Mouse (Mus musculus) C2C12 (cell line): Measurements from ENCODE around the gene Kat5. TPM values are rescaled to one million over a fixed set of nuclear protein-coding genes. Genes with fewer than 3 reads are reported as not detected.

Experiments
- H3K27me3 ChIP-seq: one replicate; pipeline ENCODE4 v1.6.1; 2011; ENCODE audit not compliant: control insufficient read depth, insufficient read depth, insufficient read length
- H3K36me3 ChIP-seq: one replicate; pipeline ENCODE4 v1.6.1; 2011; ENCODE audit not compliant: control insufficient read depth, insufficient read depth
- H3K4me3 ChIP-seq: one replicate; pipeline ENCODE4 v1.5.1; 2011; ENCODE audit warnings: mild to moderate bottlenecking, control low read depth; ENCODE audit not compliant: poor library complexity, insufficient read depth, severe bottlenecking
- H3K79me2 ChIP-seq: one replicate; pipeline ENCODE4 v1.6.1; 2011; ENCODE audit not compliant: control insufficient read depth, insufficient read depth
- H3K79me3 ChIP-seq: one replicate; pipeline ENCODE4 v1.6.1; 2011; ENCODE audit warnings: low read depth, control low read depth
- H3ac ChIP-seq: one replicate; pipeline ENCODE3; 2011; ENCODE audit warnings: low read depth; ENCODE audit not compliant: control insufficient read depth, insufficient read length
- CEBPB ChIP-seq: IDR thresholded peaks from one replicate; pipeline ENCODE4 v1.6.1; 2011; ENCODE audit warnings: low read depth, mild to moderate bottlenecking, control low read depth, moderate library complexity
- CTCF ChIP-seq: IDR thresholded peaks from one replicate; pipeline ENCODE4 v1.5.1; 2011; ENCODE audit not compliant: control insufficient read depth, insufficient read depth, insufficient read length
- FOSL1 ChIP-seq: IDR thresholded peaks from one replicate; pipeline ENCODE4 v1.8.0; 2011; ENCODE audit warnings: mild to moderate bottlenecking, low read length; ENCODE audit not compliant: poor library complexity, insufficient read depth, severe bottlenecking
- MAX ChIP-seq: IDR thresholded peaks from one replicate; pipeline ENCODE4 v1.6.1; 2011; ENCODE audit warnings: mild to moderate bottlenecking, control low read depth
- MYOD1 ChIP-seq: IDR thresholded peaks from one replicate; pipeline ENCODE4 v1.6.1; 2011; ENCODE audit warnings: low read depth; ENCODE audit not compliant: control insufficient read depth, insufficient read length
- MYOG ChIP-seq: IDR thresholded peaks from one replicate; pipeline ENCODE4 v1.6.1; 2011; ENCODE audit not compliant: control insufficient read depth, insufficient read length; ENCODE audit errors: extremely low read depth
- USF1 ChIP-seq: IDR thresholded peaks from one replicate; pipeline ENCODE4 v1.6.1; 2011; ENCODE audit warnings: low read depth, mild to moderate bottlenecking, control low read depth, moderate library complexity
- polyA plus RNA-seq: library from polyadenylated mRNA; unstranded; fragments of >200 nt; fragmentation: generic; extraction: Trizol; gene quantifications from one replicate; pipeline ENCODE4 v1.2.1, GENCODE M21; 2012; ENCODE audit warnings: missing spikeins

Kat5 gene
- polyA plus RNA-seq, 1 experiment, result 48.4 TPM

DNA sequence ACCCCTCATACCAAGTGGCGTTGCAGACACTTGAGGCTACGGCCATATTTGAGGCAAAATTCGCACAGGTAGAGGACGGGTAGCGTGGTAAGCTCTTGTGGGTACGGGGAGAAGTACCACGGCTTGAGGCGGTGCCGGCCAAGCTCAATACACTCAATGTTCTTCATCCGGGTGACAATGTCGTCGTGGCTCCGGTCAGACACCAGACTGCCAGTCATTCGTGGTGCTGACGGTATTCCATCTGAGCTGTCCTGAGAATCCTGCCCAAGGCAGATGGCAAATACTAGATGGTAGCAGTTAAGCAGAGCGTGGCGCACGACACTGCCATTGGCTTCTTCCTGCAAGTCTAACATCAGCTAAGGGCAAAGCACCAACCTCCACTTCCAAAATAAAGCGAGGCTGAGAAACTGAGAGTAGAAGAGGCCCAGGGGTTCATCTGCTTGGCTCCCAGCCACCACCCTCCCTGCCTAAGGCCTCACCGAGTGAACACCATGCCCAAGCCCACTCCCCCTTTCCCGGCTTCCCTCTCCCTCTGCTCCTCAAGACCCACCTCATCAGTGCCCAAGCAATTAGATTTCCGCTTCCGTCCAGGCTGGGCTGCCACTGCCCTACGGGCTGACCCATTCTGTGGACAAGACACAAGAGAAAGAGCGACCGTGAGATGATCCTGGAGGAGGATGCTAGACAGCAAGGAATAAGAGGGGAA, 2.2 kb downstream of the Kat5 start:
- Histone ChIP-seq H3K36me3 (peaks cover 56% of the 10 kb centered on the region), H3ac (no peak overlapping the region), H3K79me2 (peaks cover 36% of the 10 kb centered on the region), H3K4me3 (no peak overlapping the region), H3K27me3 (no peaks in the 10 kb centered on the region), H3K79me3 (peaks cover 7% of the 10 kb centered on the region)
- TF ChIP-seq USF1 (no peak), MAX (no peak), MYOG (no peak), FOSL1 (no peak), CTCF (no peak), MYOD1 (no peak), CEBPB (no peak)

DNA sequence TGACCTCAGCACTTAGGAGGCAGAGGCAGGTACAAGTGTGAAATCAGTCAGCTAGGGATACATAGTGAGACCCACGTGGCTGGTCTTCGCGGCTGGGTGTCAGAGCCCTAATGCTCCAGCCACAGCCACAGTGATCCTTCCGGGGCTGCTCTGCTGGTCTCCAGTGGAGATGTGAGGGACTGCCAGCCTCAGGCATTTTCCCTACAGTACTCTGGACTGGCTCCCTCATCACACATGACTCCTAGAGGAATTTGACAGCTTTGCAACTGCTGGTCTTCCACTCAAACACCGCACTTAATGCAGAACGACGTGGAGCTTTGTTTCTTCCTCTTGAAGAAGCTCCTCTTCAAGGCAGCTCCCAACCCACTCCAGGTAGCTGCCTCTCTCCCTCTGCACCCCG, 3.8 kb downstream of the Kat5 start:
- peaks cover 60% of the 10 kb centered on the region for H3K36me3 ChIP-seq
- no peak for TF ChIP-seq CEBPB
- TF ChIP-seq FOSL1, result no peak
- TF ChIP-seq MAX, result no peak
- TF ChIP-seq MYOG, result no peak
- no peak for TF ChIP-seq CTCF
- TF ChIP-seq USF1, result no peak
- TF ChIP-seq MYOD1, result no peak

DNA sequence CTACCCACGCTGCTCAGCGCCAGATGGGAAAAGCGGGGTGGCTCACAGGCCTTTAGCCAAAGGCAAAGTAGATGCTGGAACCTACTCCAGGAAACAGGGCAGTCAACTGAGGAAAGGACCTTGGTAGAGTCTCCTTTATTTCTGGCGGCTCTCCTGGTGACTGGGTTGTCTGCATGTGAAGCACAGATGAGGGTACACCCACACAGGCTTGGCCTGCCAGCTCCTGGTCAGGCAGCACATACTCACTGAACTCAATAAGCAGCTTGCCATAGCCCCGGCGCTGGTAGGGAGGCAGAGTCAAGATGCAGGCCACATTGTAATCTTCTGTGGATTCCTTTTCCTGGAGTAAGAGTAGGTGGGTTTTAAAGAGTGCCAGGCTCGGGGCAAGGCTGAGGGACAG, 4.9 kb downstream of the Kat5 start:
- H3K36me3 ChIP-seq, result peaks cover 60% of the 10 kb centered on the region
- peaks cover 46% of the 10 kb centered on the region for H3K79me2 ChIP-seq
- H3ac ChIP-seq, result no peak overlapping the region
- H3K27me3 ChIP-seq, result no peaks in the 10 kb centered on the region
- H3K4me3 ChIP-seq, result no peak overlapping the region
- H3K79me3 ChIP-seq, result peaks cover 10% of the 10 kb centered on the region
- TF ChIP-seq CTCF (no peak), MAX (no peak), USF1 (no peak), FOSL1 (no peak), MYOG (no peak), CEBPB (no peak), MYOD1 (no peak)

More for the DNA sequence above, 3.8 kb downstream of the Kat5 start:
- Histone ChIP-seq H3ac (no peak overlapping the region), H3K4me3 (no peak overlapping the region), H3K79me2 (peaks cover 46% of the 10 kb centered on the region), H3K27me3 (no peaks in the 10 kb centered on the region), H3K79me3 (peaks cover 10% of the 10 kb centered on the region)

DNA sequence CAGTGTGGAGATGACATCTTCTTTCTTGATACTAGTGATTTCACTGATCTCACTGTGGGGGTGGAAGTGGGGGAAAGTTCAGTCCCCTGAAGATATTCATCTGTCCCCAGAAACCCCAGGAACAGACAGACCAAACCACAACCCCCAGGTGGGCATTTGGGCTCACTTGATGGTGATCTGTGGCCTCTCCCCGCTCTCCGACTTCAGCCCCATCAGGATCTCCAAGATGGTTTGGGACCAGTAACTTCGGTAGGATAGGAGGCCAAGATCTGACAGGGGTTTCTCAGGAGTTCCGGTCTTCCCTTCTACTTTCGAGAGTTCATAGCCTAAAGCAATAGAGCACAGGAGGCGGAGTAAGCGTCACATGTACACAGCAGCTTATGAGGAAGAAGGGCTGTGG, 6.4 kb downstream of the Kat5 start:
- no peak overlapping the region for H3ac ChIP-seq
- TF ChIP-seq FOSL1 (no peak), MYOG (no peak), USF1 (no peak), CEBPB (no peak), MYOD1 (no peak), CTCF (no peak)
- peaks cover 10% of the 10 kb centered on the region for H3K79me3 ChIP-seq
- H3K36me3 ChIP-seq, result peaks cover 60% of the 10 kb centered on the region
- no peaks in the 10 kb centered on the region for H3K27me3 ChIP-seq
- H3K79me2 ChIP-seq, result peaks cover 37% of the 10 kb centered on the region
- H3K4me3 ChIP-seq, result no peak overlapping the region

DNA sequence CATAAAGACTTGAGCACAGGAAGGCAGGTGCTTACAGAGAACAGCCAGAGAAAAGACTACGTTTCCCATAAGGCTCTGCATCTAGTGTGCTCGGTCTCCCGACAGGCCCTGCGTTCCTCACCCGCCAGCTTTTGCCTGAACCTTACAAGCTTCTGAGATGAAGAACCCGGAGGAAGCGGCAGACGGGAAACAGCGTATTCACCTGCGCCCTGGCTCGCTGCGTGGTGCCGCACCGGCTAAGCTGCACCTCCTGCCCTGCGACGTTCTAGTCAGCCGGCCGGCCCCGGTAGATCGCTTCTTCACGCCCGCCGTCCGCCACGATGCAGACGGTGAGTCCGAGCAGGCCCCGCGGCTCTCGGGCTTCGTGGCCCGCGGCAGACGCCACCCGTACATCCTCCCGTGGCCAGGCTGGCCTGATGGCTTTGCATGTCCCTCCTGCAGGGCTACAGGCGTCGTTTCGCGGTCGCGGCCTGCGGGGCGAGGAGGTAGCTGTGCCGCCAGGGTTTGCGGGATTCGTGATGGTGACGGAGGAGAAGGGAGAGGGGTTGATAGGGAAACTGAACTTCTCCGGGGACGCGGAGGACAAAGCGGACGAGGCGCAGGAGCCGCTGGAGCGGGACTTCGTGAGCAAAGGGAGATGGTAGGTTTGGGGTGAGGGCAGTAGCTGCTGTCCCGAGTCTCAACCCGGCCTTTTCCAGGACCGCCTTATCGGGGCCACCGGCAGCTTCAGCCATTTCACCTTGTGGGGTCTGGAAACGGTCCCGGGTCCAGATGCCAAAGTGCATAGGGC, 8.1 kb downstream of the Kat5 start, which contains the start of gene Rnaseh2c:
Gene Rnaseh2c (plus strand): TSS at position 122 of the 790 bp plus-strand sequence.
- peaks cover 25% of the 10 kb centered on the region for H3K79me2 ChIP-seq
- H3K27me3 ChIP-seq, result no peaks in the 10 kb centered on the region
- peaks cover 7% of the 10 kb centered on the region for H3K79me3 ChIP-seq
- H3K36me3 ChIP-seq, result peaks cover 42% of the 10 kb centered on the region
- no peak for TF ChIP-seq USF1
- TF ChIP-seq MYOG, result no peak
- TF ChIP-seq MAX, result no peak
- TF ChIP-seq CTCF, result no peak
- TF ChIP-seq FOSL1, result no peak
- TF ChIP-seq MYOD1, result no peak
- TF ChIP-seq CEBPB, result no peak
- H3ac ChIP-seq, result peak within 1 kb of the TSS; percentile 94
- H3K4me3 ChIP-seq, result peak within 1 kb of the TSS; percentile 75
